Mouse (Mus musculus) cerebellum, postnatal 14 days (tissue): ENCODE measurements around the gene Znhit2.

Source experiments
- DNase-seq, 2 experiments: peaks; one replicate each; pipeline ENCODE4 v3.0.0; 2021; ENCODE audit warnings: mixed read lengths in 2 of 2

Gene Znhit2

GRCm38 (mm10) chr19:6076564-6077393, 15.8 kb downstream of the Znhit2 start, which contains the start of gene Vps51:
Vps51 (minus strand) TSS chr19:6077231.
- DNase-seq: peak; percentile 90 to 92

DNA sequence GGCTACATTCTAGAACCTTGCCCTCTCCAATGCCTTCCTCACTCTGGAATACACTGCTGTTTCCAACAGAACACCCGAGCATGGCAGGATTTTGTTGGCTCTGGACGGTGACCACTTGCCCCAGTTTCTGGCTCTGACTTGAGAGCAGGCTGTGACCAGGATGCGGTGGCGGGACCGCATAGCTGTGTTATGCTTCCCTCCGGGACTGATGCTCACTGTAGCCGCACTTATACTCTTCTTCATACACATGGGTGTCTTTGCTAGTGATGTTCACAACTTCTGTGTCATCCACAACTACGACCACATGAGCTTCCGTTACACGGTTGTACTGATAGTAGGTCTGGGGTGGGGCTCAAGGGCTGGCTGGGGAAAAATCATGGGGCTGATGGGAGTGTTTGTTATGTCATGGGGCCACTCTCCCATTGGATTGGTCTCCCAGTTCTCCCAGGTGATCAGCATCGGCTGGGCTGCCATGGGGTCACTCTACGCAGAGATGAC, 19.0 kb downstream of the Znhit2 start, which contains the start of gene Tmem262:
Gene Tmem262, plus strand, starts transcription at position 51 of the 498 bp plus-strand sequence.
- no peak for DNase-seq

DNA sequence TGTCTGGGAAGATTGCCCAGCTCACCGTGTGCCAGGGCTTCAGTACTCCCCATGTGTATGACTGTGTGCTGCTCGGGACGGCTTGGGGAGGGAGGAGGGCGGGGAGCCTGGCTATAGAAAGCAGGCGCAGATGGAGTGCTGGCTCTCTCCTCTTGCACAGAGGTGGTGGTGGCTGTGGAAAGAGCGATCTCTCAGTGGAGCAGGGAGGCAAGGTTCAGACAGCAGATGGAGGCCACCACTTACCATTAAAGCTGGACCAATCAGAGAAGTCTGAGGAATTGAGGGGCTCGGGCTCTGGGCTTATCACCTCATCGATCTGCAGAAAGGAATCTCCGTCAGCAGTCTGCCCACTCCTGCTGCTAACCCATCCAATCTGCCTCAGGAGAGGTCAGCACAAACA, 21.2 kb downstream of the Znhit2 start, which contains the start of gene Gm28374:
Gene Gm28374, minus strand, starts transcription at position 101 of the 400 bp plus-strand sequence.
- no peak for DNase-seq

DNA sequence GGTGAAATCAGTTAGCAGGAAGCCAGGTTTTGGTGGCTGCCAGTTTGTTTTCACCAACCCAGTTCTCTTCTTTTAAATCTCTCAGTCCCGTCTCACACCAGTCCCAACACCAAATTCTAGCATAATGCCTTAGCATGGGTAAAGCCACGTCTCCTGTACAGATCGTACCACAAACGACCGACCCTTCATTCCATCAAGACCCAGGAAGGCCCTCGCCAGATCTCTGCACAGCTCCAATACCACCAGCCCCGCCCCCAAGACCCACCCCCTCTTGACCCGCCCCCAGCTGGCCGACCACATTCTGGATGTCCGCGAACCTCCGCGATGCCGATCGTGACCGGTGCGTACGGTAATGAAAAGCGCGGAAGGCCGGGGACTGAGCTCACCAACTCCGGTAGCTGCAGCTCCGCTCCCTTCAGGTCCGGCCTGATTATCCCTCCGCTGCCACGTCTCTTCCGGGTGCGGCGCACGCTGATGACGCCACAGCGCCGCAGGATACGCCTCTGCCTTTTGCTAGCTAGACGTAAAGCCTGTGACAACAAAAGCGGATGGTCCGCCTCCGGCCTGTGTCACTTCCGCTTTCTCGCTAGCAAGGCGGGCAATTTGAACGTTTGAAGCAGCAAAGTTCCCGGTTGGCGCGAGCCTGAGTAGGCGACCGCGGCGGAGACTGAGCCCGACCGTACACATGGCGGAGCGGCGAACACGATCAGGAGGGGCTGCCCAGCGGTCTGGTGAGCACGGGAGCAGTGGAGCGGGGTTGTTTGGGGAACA, 23.7 kb downstream of the Znhit2 start, which contains the start of the genes Zfpl1 and Cdca5:
Gene Zfpl1, minus strand, starts transcription at position 479 of the 771 bp plus-strand sequence.
Gene Cdca5, plus strand, starts transcription at position 506 of the 771 bp plus-strand sequence.
- DNase-seq: peak; percentile 98 to 99

DNA sequence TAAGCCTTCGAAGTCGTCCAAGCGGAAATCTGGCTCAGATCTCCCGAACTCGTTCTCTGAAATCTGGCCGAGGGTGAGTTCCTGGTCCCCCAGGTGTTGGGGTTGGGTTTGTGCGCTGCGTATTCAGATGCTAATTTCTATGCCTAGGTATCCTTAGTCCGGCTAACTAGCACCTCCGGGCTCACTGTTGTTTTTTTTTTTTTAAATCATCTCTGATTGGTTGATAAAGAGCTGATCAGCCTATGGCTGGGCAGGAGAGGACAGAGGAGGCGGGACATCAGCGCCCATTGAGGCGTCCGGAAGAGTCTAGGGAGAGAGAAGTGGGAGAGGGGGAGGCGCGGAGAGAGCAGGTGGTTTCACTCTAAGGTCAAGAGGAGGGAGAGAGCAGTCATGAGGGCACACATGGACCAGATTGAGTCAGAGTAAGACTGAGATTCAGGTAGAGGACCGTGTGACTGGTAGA, 24.5 kb downstream of the Znhit2 start:
- DNase-seq: peak; percentile 45 to 56

DNA sequence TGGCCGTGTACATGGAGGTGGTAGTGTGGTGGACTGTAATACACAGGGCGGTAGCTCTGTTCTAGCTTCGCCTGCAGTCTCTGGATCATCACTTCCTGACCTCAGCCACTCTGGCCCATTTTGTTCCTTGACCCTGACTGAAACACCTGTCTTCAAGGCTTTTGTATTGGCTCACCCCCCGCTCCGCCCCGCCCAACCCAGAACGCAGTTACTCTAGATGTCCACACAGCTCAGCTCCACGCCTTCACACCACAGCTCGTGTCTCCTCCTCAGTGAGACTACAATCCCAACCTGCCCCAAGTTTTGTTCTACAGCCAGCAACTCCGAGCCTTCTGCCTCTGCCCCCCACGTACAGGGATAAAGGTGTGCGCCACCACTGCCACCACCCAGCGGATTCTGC, 27.8 kb downstream of the Znhit2 start:
- no peak for DNase-seq

DNA sequence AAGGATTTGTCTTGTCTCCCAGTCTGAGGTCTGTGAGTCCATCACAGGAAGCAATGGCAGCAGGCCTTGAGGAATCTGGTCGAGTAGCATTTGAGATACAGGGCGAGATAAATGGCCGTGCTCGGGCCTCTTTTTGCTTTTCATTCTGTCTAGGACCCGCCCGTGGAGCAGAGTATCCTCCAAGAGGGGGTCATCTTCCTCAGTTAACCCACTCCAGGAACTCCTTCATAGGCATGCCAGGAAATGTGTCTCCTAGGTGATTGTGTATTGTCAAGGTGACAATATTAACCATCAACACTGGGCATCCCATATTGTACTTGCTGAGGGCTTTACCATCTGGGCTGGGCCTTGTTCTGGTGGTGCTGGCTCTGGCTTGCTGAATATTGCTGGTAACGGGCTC, 33.1 kb downstream of the Znhit2 start, which contains the start of gene AC131692.1:
Gene AC131692.1, plus strand, starts transcription at position 301 of the 400 bp plus-strand sequence.
- DNase-seq: no peak

DNA sequence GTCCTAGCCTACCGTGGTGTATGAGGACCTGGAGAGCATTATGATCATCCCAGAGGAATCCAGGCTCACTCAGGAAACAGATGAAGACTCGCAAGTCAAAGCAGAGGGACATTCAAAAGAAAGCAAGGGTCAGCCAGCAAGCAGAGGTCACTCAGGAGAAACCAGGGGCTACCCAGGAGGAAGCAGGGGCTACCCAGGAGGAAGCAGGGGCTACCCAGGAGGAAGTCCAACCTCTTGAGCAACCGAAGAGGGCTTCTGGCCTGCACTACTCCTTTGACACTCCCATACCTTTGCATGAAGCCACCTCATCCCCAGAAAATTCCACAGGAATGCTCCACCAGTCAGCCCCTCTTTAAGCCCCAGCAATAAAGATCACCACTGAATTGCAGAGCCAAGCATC, 36.9 kb downstream of the Znhit2 start:
- DNase-seq: no peak

DNA sequence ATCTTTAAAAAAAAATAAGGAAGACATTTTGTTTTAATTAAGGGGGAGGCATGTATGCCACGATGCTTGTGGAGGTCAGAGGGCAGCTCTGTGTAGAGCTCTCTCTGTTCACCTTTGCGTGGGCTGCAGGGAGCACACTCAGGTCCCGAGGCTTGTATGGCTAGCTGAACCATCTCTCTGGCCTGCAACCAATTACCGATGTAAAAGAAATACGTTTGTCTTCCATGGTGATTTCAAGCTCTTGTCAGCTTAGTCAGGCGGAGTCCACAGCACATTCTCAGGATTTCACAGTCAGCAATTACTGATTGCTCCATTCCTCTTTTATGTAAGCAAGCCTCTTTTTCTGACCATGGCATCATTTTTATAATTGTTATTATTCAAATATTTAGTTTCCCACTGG, 40.2 kb downstream of the Znhit2 start:
- DNase-seq: no peak

- no peak for DNase-seq
These were observed 41.3 kb downstream of the Znhit2 start for GRCm38 (mm10) chr19:6102169-6102853.

- no peak for DNase-seq
These were observed 43.5 kb downstream of the Znhit2 start for GRCm38 (mm10) chr19:6104476-6104875.

DNA sequence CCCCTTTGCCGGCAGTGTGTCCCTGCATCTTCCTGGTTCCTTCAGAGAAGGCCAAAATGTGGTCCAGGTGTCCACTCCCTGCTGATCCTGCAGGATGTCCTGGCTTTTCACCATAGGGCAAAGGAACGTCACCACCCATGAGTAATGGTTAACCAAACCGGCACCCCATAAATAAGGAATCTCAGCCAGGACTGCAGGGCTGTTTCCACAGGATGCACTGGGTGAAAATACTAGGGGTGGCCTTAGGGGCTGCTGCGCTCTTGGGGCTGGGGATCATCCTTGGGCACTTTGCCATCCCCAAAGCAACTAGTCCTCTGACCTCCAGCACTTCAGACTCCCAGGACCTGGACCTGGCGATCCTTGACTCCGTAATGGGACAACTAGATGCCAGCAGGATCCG, 44.6 kb downstream of the Znhit2 start, which contains the start of gene Naaladl1:
Gene Naaladl1, plus strand, starts transcription at position 197 of the 400 bp plus-strand sequence.
- no peak for DNase-seq
